Mouse (Mus musculus): ENCODE data around the gene Tifa. TPM values are rescaled to one million over a fixed set of nuclear protein-coding genes. Genes with fewer than 3 reads are reported as not detected.

The Tifa gene
- polyA plus RNA-seq, 1 experiment from 2014 or later: 4.9 TPM

GRCm38 (mm10) chr3:127788919-127789318 is 686 bp upstream of the Tifa start:
- Histone ChIP-seq H3K27ac (no peak overlapping the region), H3K4me2 (peak overlapping the region; percentile 86), H3K27me3 (peaks cover 17% of the 10 kb centered on the region; the same call in 1 of the 2 replicates), H3K9me3 (no peaks in the 10 kb centered on the region), H3K4me3 (peak overlapping the region; percentile 63), H3K4me1 (peaks cover 10% of the 10 kb centered on the region), H3K9ac (no peak overlapping the region), H3K36me3 (no peaks in the 10 kb centered on the region)
- no peak for ATAC-seq (ENCODE audit: borderline replicate concordance, extremely low read depth, low FRiP score, low TSS enrichment)
- WGBS: 21% methylated on average over 8 of the region's 8 CpGs

- Histone ChIP-seq H3K27me3 (peaks cover 17% of the 10 kb centered on the region; the same call in 1 of the 2 replicates), H3K9ac (peak overlapping the region; percentile 46), H3K4me3 (peak overlapping the region; percentile 63), H3K4me1 (peaks cover 10% of the 10 kb centered on the region), H3K27ac (no peak overlapping the region), H3K9me3 (no peaks in the 10 kb centered on the region), H3K4me2 (peak overlapping the region; percentile 86), H3K36me3 (no peaks in the 10 kb centered on the region)
- peak; percentile 58 for ATAC-seq (ENCODE audit: borderline replicate concordance, extremely low read depth, low FRiP score, low TSS enrichment)
- under 1% methylated on average over 34 of the region's 36 CpGs for WGBS
These were observed 840 bp downstream of the Tifa start for GRCm38 (mm10) chr3:127790234-127791055.

GRCm38 (mm10) chr3:127791056-127791483 is 1.5 kb downstream of the Tifa start:
- under 1% methylated on average over 15 of the region's 15 CpGs for WGBS
- H3K36me3 ChIP-seq: no peaks in the 10 kb centered on the region
- peaks cover 10% of the 10 kb centered on the region for H3K4me1 ChIP-seq
- peak overlapping the region; percentile 63 for H3K4me3 ChIP-seq
- H3K9ac ChIP-seq: peak overlapping the region; percentile 46
- no peak overlapping the region for H3K27ac ChIP-seq
- H3K4me2 ChIP-seq: peak overlapping the region; percentile 86
- peaks cover 17% of the 10 kb centered on the region; the same call in 1 of the 2 replicates for H3K27me3 ChIP-seq
- H3K9me3 ChIP-seq: no peaks in the 10 kb centered on the region
- no peak for ATAC-seq (ENCODE audit: borderline replicate concordance, extremely low read depth, low FRiP score, low TSS enrichment)

GRCm38 (mm10) chr3:127791595-127792561 is 2.3 kb downstream of the Tifa start:
- H3K27me3 ChIP-seq: peaks cover 15% of the 10 kb centered on the region; the same call in 1 of the 2 replicates
- no peak for ATAC-seq (ENCODE audit: borderline replicate concordance, extremely low read depth, low FRiP score, low TSS enrichment)
- H3K4me3 ChIP-seq: no peak overlapping the region
- 45% methylated on average over 4 of the region's 4 CpGs for WGBS
- peaks cover 10% of the 10 kb centered on the region for H3K4me1 ChIP-seq
- H3K27ac ChIP-seq: no peak overlapping the region
- H3K4me2 ChIP-seq: peak overlapping the region; percentile 86
- H3K36me3 ChIP-seq: no peaks in the 10 kb centered on the region
- no peak overlapping the region for H3K9ac ChIP-seq
- H3K9me3 ChIP-seq: no peaks in the 10 kb centered on the region

GRCm38 (mm10) chr3:127793022-127793421 is 3.4 kb downstream of the Tifa start:
- no peak for ATAC-seq (ENCODE audit: borderline replicate concordance, extremely low read depth, low FRiP score, low TSS enrichment)
- Histone ChIP-seq H3K4me3 (no peak overlapping the region), H3K27me3 (peaks cover 14% of the 10 kb centered on the region; the same call in 1 of the 2 replicates), H3K4me1 (peaks cover 10% of the 10 kb centered on the region), H3K36me3 (no peaks in the 10 kb centered on the region), H3K4me2 (no peak overlapping the region), H3K9ac (no peak overlapping the region), H3K27ac (no peak overlapping the region), H3K9me3 (no peaks in the 10 kb centered on the region)
- 83% methylated on average over 7 of the region's 7 CpGs for WGBS

GRCm38 (mm10) chr3:127795762-127796161 is 6.2 kb downstream of the Tifa start:
- Histone ChIP-seq H3K36me3 (no peaks in the 10 kb centered on the region), H3K4me1 (peaks cover 4% of the 10 kb centered on the region), H3K4me2 (no peak overlapping the region), H3K9me3 (no peaks in the 10 kb centered on the region), H3K27me3 (no peaks in the 10 kb centered on the region), H3K4me3 (no peak overlapping the region), H3K9ac (no peak overlapping the region), H3K27ac (no peak overlapping the region)
- ATAC-seq (ENCODE audit: borderline replicate concordance, extremely low read depth, low FRiP score, low TSS enrichment): no peak
- 93% methylated on average over 3 of the region's 3 CpGs for WGBS

- Histone ChIP-seq H3K36me3 (no peaks in the 10 kb centered on the region), H3K27ac (no peak overlapping the region), H3K9me3 (no peaks in the 10 kb centered on the region), H3K27me3 (no peaks in the 10 kb centered on the region), H3K9ac (no peak overlapping the region), H3K4me3 (no peak overlapping the region), H3K4me2 (no peak overlapping the region), H3K4me1 (peaks cover under 1% of the 10 kb centered on the region)
- no peak for ATAC-seq (ENCODE audit: borderline replicate concordance, extremely low read depth, low FRiP score, low TSS enrichment)
- 95% methylated on average over 7 of the region's 7 CpGs for WGBS
These were observed 6.7 kb downstream of the Tifa start for GRCm38 (mm10) chr3:127796271-127796670.

GRCm38 (mm10) chr3:127801162-127801561 is 11.6 kb downstream of the Tifa start:
- 93% methylated on average over 8 of the region's 8 CpGs for WGBS
- Histone ChIP-seq H3K4me3 (no peak overlapping the region), H3K4me2 (no peak overlapping the region), H3K27ac (no peak overlapping the region), H3K27me3 (no peaks in the 10 kb centered on the region), H3K4me1 (no peaks in the 10 kb centered on the region), H3K9ac (no peak overlapping the region), H3K9me3 (no peaks in the 10 kb centered on the region), H3K36me3 (0 out of 2 replicates have a peak, but pooled peaks cover 2% of the 10 kb centered on the region)
- ATAC-seq (ENCODE audit: borderline replicate concordance, extremely low read depth, low FRiP score, low TSS enrichment): no peak

- Histone ChIP-seq H3K36me3 (peaks cover 11% of the 10 kb centered on the region; the same call in 1 of the 2 replicates), H3K9me3 (no peaks in the 10 kb centered on the region), H3K9ac (no peak overlapping the region), H3K4me1 (no peaks in the 10 kb centered on the region), H3K4me3 (no peak overlapping the region), H3K4me2 (no peak overlapping the region), H3K27ac (no peak overlapping the region), H3K27me3 (no peaks in the 10 kb centered on the region)
- no peak for ATAC-seq (ENCODE audit: borderline replicate concordance, extremely low read depth, low FRiP score, low TSS enrichment)
- WGBS: 45% methylated on average over 8 of the region's 8 CpGs
These were observed 13.2 kb downstream of the Tifa start for GRCm38 (mm10) chr3:127802814-127803213.

- no peak overlapping the region for H3K9ac ChIP-seq
- no peaks in the 10 kb centered on the region for H3K9me3 ChIP-seq
- H3K4me3 ChIP-seq: no peak overlapping the region
- no peaks in the 10 kb centered on the region for H3K4me1 ChIP-seq
- no peak overlapping the region for H3K27ac ChIP-seq
- no peak overlapping the region for H3K4me2 ChIP-seq
- H3K36me3 ChIP-seq: peaks cover 26% of the 10 kb centered on the region
- ATAC-seq (ENCODE audit: borderline replicate concordance, extremely low read depth, low FRiP score, low TSS enrichment): no peak
- H3K27me3 ChIP-seq: no peaks in the 10 kb centered on the region
- 87% methylated on average over 4 of the region's 4 CpGs for WGBS
These were observed 14.8 kb downstream of the Tifa start for GRCm38 (mm10) chr3:127804439-127804838.

- no peak overlapping the region for H3K27ac ChIP-seq
- no peak for ATAC-seq (ENCODE audit: borderline replicate concordance, extremely low read depth, low FRiP score, low TSS enrichment)
- H3K9ac ChIP-seq: no peak overlapping the region
- no peak overlapping the region for H3K4me3 ChIP-seq
- peaks cover 31% of the 10 kb centered on the region for H3K36me3 ChIP-seq
- no peaks in the 10 kb centered on the region for H3K9me3 ChIP-seq
- H3K4me2 ChIP-seq: no peak overlapping the region
- 79% methylated on average over 12 of the region's 12 CpGs for WGBS
- no peaks in the 10 kb centered on the region for H3K27me3 ChIP-seq
- no peaks in the 10 kb centered on the region for H3K4me1 ChIP-seq
These were observed 15.5 kb downstream of the Tifa start for GRCm38 (mm10) chr3:127805071-127805470.

Data from lung, embryonic 15.5 days (tissue).